Mouse (Mus musculus) kidney, postnatal 10 days (tissue): Measurements from ENCODE around the gene Elfn1.

Experiments used
- DNase-seq: peaks from one replicate; pipeline ENCODE4 v3.0.0; 2021; ENCODE audit warnings: mixed read lengths

Elfn1 gene

GRCm38 (mm10) chr5:139978525-139979276 lies 71.0 kb downstream of the Elfn1 start:
- peak; percentile 65 for DNase-seq

GRCm38 (mm10) chr5:139979371-139979770 lies 71.6 kb downstream of the Elfn1 start:
- DNase-seq = no peak

- no peak for DNase-seq
Observed at GRCm38 (mm10) chr5:139981976-139982375, 74.2 kb downstream of the Elfn1 start.

GRCm38 (mm10) chr5:139985073-139985746 lies 77.5 kb downstream of the Elfn1 start:
- no peak for DNase-seq

GRCm38 (mm10) chr5:139991531-139991930 lies 83.8 kb downstream of the Elfn1 start:
- DNase-seq = no peak

GRCm38 (mm10) chr5:139998321-139998720 lies 90.6 kb downstream of the Elfn1 start:
- DNase-seq = peak; percentile 85

GRCm38 (mm10) chr5:139998916-139999315 lies 91.2 kb downstream of the Elfn1 start:
- peak; percentile 26 for DNase-seq

GRCm38 (mm10) chr5:140002541-140002940 lies 94.8 kb downstream of the Elfn1 start:
- DNase-seq = no peak

GRCm38 (mm10) chr5:140006861-140007260 lies 99.1 kb downstream of the Elfn1 start:
- DNase-seq = no peak

GRCm38 (mm10) chr5:140007656-140008522 lies 100.1 kb downstream of the Elfn1 start:
- no peak for DNase-seq

- DNase-seq = no peak
Observed at GRCm38 (mm10) chr5:140008523-140008806, 100.7 kb downstream of the Elfn1 start.

GRCm38 (mm10) chr5:140009083-140009655 lies 101.4 kb downstream of the Elfn1 start:
- DNase-seq = no peak

GRCm38 (mm10) chr5:140010405-140010804 lies 102.7 kb downstream of the Elfn1 start:
- no peak for DNase-seq

GRCm38 (mm10) chr5:140012286-140012967 lies 104.7 kb downstream of the Elfn1 start:
- no peak for DNase-seq

GRCm38 (mm10) chr5:140013652-140014051 lies 105.9 kb downstream of the Elfn1 start:
- DNase-seq = no peak

GRCm38 (mm10) chr5:140016896-140017295 lies 109.2 kb downstream of the Elfn1 start:
- DNase-seq = no peak

- DNase-seq = no peak
Observed at GRCm38 (mm10) chr5:140018780-140019179, 111.0 kb downstream of the Elfn1 start.

- DNase-seq = no peak
Observed at GRCm38 (mm10) chr5:140019616-140020015, 111.9 kb downstream of the Elfn1 start.

- no peak for DNase-seq
Observed at GRCm38 (mm10) chr5:140021755-140022154, 114.0 kb downstream of the Elfn1 start.

GRCm38 (mm10) chr5:140022861-140023260 lies 115.1 kb downstream of the Elfn1 start:
- DNase-seq = no peak

GRCm38 (mm10) chr5:140023941-140024500 lies 116.3 kb downstream of the Elfn1 start:
- peak; percentile 75 for DNase-seq
